9 mouse cellular contexts compared by ENCODE assay signal in the genomic region with DNA sequence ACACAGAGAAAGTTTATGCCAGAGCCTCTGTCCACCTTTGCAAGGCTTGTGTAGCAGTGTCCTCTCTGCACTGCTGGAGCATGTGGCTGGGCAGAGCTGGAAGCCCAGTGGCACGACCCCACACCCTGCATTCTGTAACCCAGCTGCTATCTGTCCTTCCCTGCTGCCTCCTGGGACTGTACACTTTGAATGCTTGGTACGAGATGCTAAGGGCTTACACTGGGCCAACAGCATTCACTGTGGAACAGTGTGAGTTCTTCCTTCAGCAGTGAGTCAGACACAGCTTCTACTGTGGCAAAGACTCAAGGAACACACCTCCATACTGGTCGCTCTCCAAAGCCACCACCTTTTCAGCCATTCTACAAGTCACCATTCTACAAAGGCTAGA. TPM values are rescaled to one million over a fixed set of nuclear protein-coding genes. Genes with fewer than 3 reads are reported as not detected.
A peak's percentile ranks its signal among the peaks of the same experiment; 100 is the strongest.
DNase-seq lines count a peak whose midpoint lies in the region; ATAC-seq lines count a peak whose summit lies in the region.
"Had no signal": no experiment of that assay in that cellular context is flagged by ENCODE, and none has a peak within 500 bp of the region (broad histone marks: within the 10 kb centered on the region; RNA-seq: fewer than 3 reads in every experiment).

No protein-coding gene starts in this region.

- H3K4me2 ChIP-seq in neural tube, embryonic 11.5 days (ENCODE audit: low read depth), result no peak overlapping the region

- no peak for ATAC-seq in neural tube, embryonic 11.5 days (ENCODE audit: insufficient read depth, low FRiP score, low TSS enrichment)
- peak; percentile 44 for ATAC-seq in megakaryocyte progenitor cell, adult 5-6 weeks (replicated peaks; ENCODE audit: poor library complexity)

- H3K4me1 ChIP-seq in neural tube, embryonic 11.5 days (ENCODE audit: control insufficient read depth, insufficient read depth, low read length), result peaks cover 27% of the 10 kb centered on the region
- H3K4me1 ChIP-seq in hindbrain, embryonic 10.5 days (replicated peaks), result peaks cover 64% of the 10 kb centered on the region

- peaks cover 4% of the 10 kb centered on the region; the same call in 1 of the 2 replicates for H3K36me3 ChIP-seq in neural tube, embryonic 11.5 days (ENCODE audit: control insufficient read depth, insufficient read depth, low read length)
- peaks cover 44% of the 10 kb centered on the region for H3K36me3 ChIP-seq in hindbrain, embryonic 10.5 days

- no peak for DNase-seq in neural tube, embryonic 11.5 days (ENCODE audit: low spot score)
- DNase-seq in neural tube, embryonic 10.5 days (ENCODE audit: extremely low spot score, low spot score), result no peak
- DNase-seq in hindbrain, embryonic 10.5 days (ENCODE audit: low spot score), result no peak
- no peak for DNase-seq in testis, postnatal 10 days (ENCODE audit: low spot score)
- no peak for DNase-seq in ovary, postnatal 10 days (ENCODE audit: low spot score)
- DNase-seq in gastrocnemius, adult 18-20 months (ENCODE audit: low spot score), result no peak
- DNase-seq: kidney, postnatal 36 days had no signal

- H3K27me3 ChIP-seq in neural tube, embryonic 11.5 days (ENCODE audit: control insufficient read depth, insufficient read depth, low read length), result no peaks in the 10 kb centered on the region
- H3K27me3 ChIP-seq in hindbrain, embryonic 10.5 days (ENCODE audit: insufficient read depth, poor library complexity, severe bottlenecking), result no peaks in the 10 kb centered on the region
- H3K27me3 ChIP-seq: megakaryocyte, embryonic 14.5 days had no signal

- peak overlapping the region; percentile 35; the same call in 1 of the 2 replicates for H3K9ac ChIP-seq in neural tube, embryonic 11.5 days (ENCODE audit: low read length)

- no peaks in the 10 kb centered on the region for H3K9me3 ChIP-seq in neural tube, embryonic 11.5 days (ENCODE audit: control insufficient read depth, low read length)
- no peaks in the 10 kb centered on the region for H3K9me3 ChIP-seq in hindbrain, embryonic 10.5 days
- H3K9me3 ChIP-seq: megakaryocyte, embryonic 14.5 days had no signal

- H3K4me3 ChIP-seq in neural tube, embryonic 11.5 days (ENCODE audit: low read depth, low read length), result no peak overlapping the region
- no peak overlapping the region for H3K4me3 ChIP-seq in hindbrain, embryonic 10.5 days
- H3K4me3 ChIP-seq: megakaryocyte, embryonic 14.5 days had no signal

- 67% methylated on average over 3 of the region's 3 CpGs for WGBS in neural tube, embryonic 11.5 days
- WGBS in hindbrain, embryonic 10.5 days, result 55% methylated on average over 3 of the region's 3 CpGs

- peak overlapping the region; percentile 64 for H3K27ac ChIP-seq in neural tube, embryonic 11.5 days (ENCODE audit: low read depth, low read length)
- H3K27ac ChIP-seq in hindbrain, embryonic 10.5 days, result peak overlapping the region; percentile 79

RNA-seq across cellular contexts. Expression of a gene that starts 25.2 kb away (rescaled TPM):
- 256 and 297 TPM in 2 replicates for polyA plus RNA-seq in neural tube, embryonic 11.5 days (2014; fragmentation: Nextera tagmentation; extraction: Ambion mirVana)
- 248 and 258 TPM in 2 replicates for polyA plus RNA-seq in hindbrain, embryonic 10.5 days (2016; fragmentation: Nextera tagmentation; extraction: Ambion mirVana)
- total RNA-seq in megakaryocyte progenitor cell, adult 5-6 weeks (2015), result 59.7 and 63.9 TPM in 2 replicates
- 81.8 and 83.9 TPM in 2 replicates for total RNA-seq in megakaryocyte progenitor cell, adult 5-6 weeks (2017)
- total RNA-seq in gastrocnemius, adult 18-20 months (2021), result 10 to 100 TPM in 1 of 2 experiments, 1 to 10 TPM in 1; 8.9 to 12.7 TPM

RNA-seq across cellular contexts. Expression of a gene that starts 50.9 kb away (rescaled TPM):
- 1.7 and 2.8 TPM in 2 replicates for polyA plus RNA-seq in neural tube, embryonic 11.5 days (2014; fragmentation: Nextera tagmentation; extraction: Ambion mirVana)
- 1.3 and 1.7 TPM in 2 replicates for polyA plus RNA-seq in hindbrain, embryonic 10.5 days (2016; fragmentation: Nextera tagmentation; extraction: Ambion mirVana)
- total RNA-seq in megakaryocyte progenitor cell, adult 5-6 weeks (2015), result 244 and 245 TPM in 2 replicates
- total RNA-seq in megakaryocyte progenitor cell, adult 5-6 weeks (2017), result 82.0 and 99.0 TPM in 2 replicates
- under 1 TPM; 0.85 to 0.87 TPM for total RNA-seq in gastrocnemius, adult 18-20 months (2021)

Comparison
In these comparisons a context has a peak if more than half of its experiments do, and no peak if none do; other contexts are left out.
1. RNA of a gene that starts 25.2 kb away (total RNA-seq): 59.7 to 83.9 TPM in megakaryocyte progenitor cell, adult 5-6 weeks; 8.9 to 12.7 TPM in gastrocnemius, adult 18-20 months; every median in the first group is over 4 times any median in the second.
2. RNA of a gene that starts 50.9 kb away (total RNA-seq): 82.0 to 245 TPM in megakaryocyte progenitor cell, adult 5-6 weeks; 0.85 to 0.87 TPM in gastrocnemius, adult 18-20 months; every median in the first group is over 10 times any median in the second.